Mouse (Mus musculus) spleen, postnatal 14 days (tissue): ENCODE measurements around the gene Kcnk5.
A peak's percentile ranks its signal among the peaks of the same experiment; 100 is the strongest.

Experiments used
- DNase-seq, 2 experiments: peaks; one replicate each; pipeline ENCODE4 v3.0.0; 2021 to 2022; ENCODE audit warnings: low spot score in 2 of 2

The Kcnk5 gene

DNA sequence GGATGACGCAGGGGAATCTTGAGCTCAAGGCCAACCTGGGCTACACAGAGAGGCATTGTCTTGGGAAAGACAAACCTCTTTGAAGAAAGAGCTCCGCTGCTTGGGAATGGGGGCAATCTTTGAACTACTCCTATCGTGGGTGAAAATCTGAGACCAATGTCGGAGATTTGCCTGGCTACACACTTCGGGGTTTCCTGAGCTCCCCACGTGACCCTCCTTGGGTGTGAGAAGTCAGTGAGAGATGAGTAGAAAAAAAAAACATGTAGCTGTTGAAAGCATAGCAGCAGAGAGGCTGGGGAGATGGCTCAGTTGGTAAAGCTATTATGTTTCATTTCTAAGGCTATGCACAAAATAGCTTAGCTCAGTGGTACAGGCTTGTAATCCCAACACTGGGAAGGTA lies 66.7 kb downstream of the Kcnk5 start:
- DNase-seq = no peak

GRCm38 (mm10) chr14:20113964-20114363 lies 67.6 kb downstream of the Kcnk5 start:
- peak; percentile 63 to 80 for DNase-seq

DNA sequence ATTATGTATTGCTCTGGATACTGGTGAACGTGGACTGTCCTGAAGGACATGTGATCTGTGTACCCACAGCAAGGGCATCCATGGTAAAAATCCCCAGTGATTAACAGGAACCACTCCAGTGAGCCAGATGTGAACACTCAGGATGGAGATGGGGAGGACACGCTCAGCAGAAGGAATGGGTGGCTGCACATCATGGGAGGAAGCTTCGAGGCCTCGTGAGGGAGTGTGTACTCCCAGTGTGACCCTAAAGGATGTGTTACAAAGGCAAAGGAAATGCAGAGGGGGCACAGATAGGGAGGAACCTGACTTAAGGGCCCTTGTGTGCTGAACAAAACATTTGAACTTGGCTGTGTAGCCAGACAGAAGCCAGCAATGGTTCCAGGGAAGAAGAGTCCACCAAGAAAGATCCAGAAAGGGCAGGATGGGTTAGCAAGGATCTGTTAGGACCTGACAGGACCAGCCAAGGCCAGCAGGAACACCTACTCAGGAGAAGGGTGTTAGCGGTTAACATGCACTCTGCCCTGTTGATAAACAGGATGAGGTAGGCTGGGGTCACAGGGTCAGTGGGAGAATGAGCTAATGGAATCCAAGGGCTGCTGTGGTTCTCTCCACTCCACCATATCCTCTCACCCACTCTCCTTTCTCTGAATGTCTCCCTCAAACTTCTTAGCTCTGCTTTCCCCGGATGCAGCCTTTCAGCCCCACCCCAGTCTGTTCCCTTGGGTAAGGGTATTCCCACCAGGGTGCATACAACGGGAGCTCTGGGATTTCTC lies 68.2 kb downstream of the Kcnk5 start:
- DNase-seq = no peak

DNA sequence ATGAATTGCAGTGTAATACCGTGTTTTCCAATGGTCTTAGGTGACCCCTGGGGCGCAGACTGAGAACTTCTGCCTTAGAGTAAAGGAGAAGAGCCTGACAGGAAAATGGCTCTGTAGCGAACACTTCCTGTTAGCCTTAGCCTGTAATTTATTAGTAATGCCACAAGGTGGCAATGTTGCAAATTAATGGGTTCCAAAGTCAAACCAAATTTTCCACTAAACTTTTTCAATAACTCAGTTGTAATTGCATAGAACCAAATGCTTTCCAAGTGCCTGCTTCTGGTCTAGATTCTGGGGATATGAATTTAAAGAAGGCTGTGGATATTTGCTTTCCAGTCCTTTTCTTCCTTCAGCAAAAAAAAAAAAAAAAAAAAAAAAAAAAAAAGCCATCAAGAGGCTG lies 69.4 kb downstream of the Kcnk5 start:
- no peak for DNase-seq

DNA sequence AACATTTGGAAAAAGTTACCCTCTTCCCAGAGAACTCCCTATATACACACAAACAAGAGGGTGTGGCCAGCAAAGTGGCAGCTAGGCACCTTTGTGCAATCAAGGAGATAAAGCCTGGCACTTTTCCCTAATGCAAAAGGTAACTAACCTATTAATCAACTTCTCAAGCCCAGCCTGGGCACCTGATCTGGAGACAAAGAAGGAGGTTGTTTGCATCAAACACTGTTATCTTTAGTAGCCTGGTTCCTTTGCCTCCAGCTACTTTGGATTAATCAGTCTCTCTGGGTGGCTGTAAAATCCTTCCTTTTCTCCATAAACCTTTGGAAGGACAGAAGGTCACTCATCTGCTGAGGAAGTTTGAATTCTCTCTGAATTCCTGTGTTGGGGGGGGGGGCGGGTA lies 70.7 kb downstream of the Kcnk5 start:
- DNase-seq = no peak

GRCm38 (mm10) chr14:20106271-20106670 lies 75.3 kb downstream of the Kcnk5 start:
- DNase-seq = no peak

DNA sequence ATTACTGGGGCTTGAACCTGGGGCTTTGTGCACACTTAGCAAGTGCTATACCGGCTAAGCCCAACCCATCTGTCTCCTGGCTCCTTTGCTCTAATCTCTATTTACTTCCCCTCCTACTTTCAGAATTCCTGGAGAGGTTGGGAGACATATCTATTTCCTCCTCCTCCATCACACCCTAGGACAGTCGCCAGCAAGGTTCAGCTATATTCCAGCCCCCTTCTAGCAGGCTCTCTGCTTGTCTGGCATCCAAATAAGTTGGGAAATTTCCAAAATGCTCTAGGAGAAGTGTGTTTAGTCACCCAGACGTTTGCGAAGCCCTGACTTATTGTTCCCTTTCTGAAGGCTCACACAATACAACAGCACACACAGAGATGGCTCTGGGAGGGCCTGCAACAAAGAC lies 78.4 kb downstream of the Kcnk5 start:
- no peak for DNase-seq

GRCm38 (mm10) chr14:20098061-20098460 lies 83.5 kb downstream of the Kcnk5 start:
- no peak for DNase-seq

DNA sequence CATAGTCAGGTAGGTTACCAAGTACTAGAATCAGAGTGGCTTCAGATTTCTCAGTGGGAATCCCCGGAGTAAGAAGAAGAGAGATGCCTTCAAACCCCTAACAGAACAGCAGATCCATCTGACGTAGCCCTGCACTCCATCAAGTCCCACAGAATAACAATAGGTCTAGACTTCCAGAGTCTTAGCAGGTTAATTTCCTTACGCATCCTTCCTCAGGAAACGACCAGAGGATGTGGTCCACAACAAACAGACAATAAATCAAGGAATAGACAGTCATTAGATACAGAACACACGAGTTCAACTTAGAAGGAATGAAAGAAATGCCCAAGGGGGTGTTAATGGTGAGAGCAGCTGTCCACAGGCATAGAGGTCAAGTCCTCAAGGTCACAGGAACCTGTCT lies 86.7 kb downstream of the Kcnk5 start:
- DNase-seq = no peak

DNA sequence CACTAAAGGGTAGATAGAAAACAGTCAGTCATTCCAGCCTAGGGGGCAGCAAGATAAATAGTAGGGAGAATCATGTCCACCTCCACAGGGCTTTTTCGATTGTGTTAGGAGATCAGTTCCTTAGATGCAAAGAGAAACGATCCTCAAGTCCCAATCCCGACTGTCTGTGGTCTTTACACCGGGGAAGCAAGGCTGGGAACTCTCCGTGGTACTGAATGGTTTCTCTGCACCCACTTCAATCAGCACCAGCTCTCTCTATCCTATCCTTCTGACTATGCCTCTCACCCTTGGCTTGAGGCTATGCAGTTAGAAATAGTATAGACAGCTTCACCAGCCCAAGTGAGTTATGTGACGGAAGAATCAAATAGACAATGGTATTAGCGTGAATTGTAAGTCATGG lies 88.1 kb downstream of the Kcnk5 start:
- no peak for DNase-seq
